Mouse (Mus musculus): ENCODE data around the gene Myf5. TPM values are rescaled to one million over a fixed set of nuclear protein-coding genes. Genes with fewer than 3 reads are reported as not detected.

Myf5 gene
- not detected in 2 replicates for polyA plus RNA-seq (2012; rRNA removed)

DNA sequence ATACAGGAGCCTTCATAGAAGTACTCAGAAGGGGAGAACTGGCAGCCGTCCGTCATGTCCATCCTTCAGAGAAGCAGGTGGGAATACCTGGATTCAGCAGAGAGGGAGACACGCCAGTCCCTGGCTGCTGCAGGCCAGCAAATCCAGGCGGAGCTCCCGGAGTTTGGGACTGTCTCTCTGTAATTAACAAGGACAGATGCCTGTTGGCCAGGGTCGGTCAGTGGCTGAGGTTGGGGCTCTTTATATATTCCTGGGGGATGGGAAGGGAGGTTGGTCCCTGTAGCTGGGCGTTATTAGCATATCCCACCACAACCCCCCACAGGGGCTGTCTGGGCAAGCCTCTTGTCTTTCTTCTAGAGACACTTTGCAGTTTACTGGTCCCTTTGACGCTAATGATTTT, at the start of gene Myf5:
Myf5 (minus strand) TSS at position 265 of the 400 bp plus-strand sequence.

DNA sequence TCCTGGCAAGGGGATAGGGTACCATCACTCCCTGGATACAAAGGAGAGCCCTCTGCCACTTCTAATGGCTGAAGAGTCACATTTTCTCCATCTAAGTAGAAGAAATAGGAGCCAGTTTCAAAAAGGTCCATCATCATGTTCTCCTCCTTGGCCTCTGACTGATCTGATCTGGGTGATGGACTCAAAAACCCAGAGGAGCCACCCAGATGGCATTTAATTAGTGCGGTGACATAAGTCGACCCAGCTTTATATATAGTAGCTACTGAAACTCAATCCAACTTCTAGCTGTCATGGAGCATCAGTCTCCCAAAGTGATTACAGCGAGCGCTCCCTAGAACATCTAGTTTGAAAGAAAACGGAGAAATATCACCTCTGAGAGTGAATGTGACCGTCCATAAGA, 8.6 kb upstream of the Myf5 start, which contains the start of gene Myf6:
Myf6 (minus strand) TSS at position 170 of the 400 bp plus-strand sequence.

Other genes starting within 250 kb of the Myf5 start
- gene Lin7a, start 214.4 kb downstream of the Myf5 start, polyA plus RNA-seq (2012; rRNA removed) = 0.28 and 0.31 TPM in 2 replicates
- not detected in 2 replicates for gene Myf6, start 8.6 kb upstream of the Myf5 start, polyA plus RNA-seq (2012; rRNA removed)
- gene Ptprq, start 233.9 kb upstream of the Myf5 start, polyA plus RNA-seq (2012; rRNA removed) = not detected in 2 replicates

All from colon, adult 2 months (tissue).